In genomic region chr13:46736479-46736865, GRCm38 (mm10) we compare ENCODE assay signal across 8 mouse cellular contexts. TPM values are rescaled to one million over a fixed set of nuclear protein-coding genes. Genes with fewer than 3 reads are reported as not detected.
DNase-seq lines count a peak whose midpoint lies in the region; ATAC-seq and TF ChIP-seq lines count a peak whose summit lies in the region.

No protein-coding gene starts in this region.

- no peak for DNase-seq in left cerebral cortex, adult 2 months (ENCODE audit: extremely low spot score in 1 of 2, low spot score in 2 of 2)
- DNase-seq in left cerebral cortex, postnatal 10 days (ENCODE audit: extremely low spot score in 1 of 2, low spot score in 2 of 2) = no peak
- peak; percentile 2 for DNase-seq in adrenal gland, postnatal 25 days
- no peak for DNase-seq in cerebellum, adult 9-11 months
- DNase-seq in urinary bladder, postnatal 10 days (ENCODE audit: low spot score) = no peak

- H3K4me2 ChIP-seq in heart, embryonic 11.5 days = peak overlapping the region; percentile 86
- peak overlapping the region; percentile 88 for H3K4me2 ChIP-seq in limb, embryonic 12.5 days
- peak overlapping the region; percentile 58 for H3K4me2 ChIP-seq in midbrain, embryonic 15.5 days

- no peak for TF ChIP-seq CTCF in left cerebral cortex, adult 2 months (IDR thresholded peaks at IDR 0.05)

- H3K27me3 ChIP-seq in heart, embryonic 11.5 days (ENCODE audit: control insufficient read depth, insufficient read depth, low read length) = no peaks in the 10 kb centered on the region
- H3K27me3 ChIP-seq in limb, embryonic 12.5 days = no peaks in the 10 kb centered on the region
- peaks cover 12% of the 10 kb centered on the region for H3K27me3 ChIP-seq in midbrain, embryonic 15.5 days (replicated peaks)

- intact Hi-C loops in left cerebral cortex, adult 2 months (cut with DNase I) = no loop called here
- intact Hi-C loops in left cerebral cortex, postnatal 10 days (cut with DNase I) = no loop called here

- H3K9me3 ChIP-seq in heart, embryonic 11.5 days (replicated peaks; ENCODE audit: control insufficient read depth, low read length) = no peaks in the 10 kb centered on the region
- no peaks in the 10 kb centered on the region for H3K9me3 ChIP-seq in limb, embryonic 12.5 days
- no peaks in the 10 kb centered on the region for H3K9me3 ChIP-seq in midbrain, embryonic 15.5 days

- no peak overlapping the region for H3K27ac ChIP-seq in left cerebral cortex, adult 2 months
- H3K27ac ChIP-seq in heart, embryonic 11.5 days (ENCODE audit: low read depth, low read length) = no peak overlapping the region
- H3K27ac ChIP-seq in limb, embryonic 12.5 days = 0 out of 2 replicates have a peak overlapping the region, but pooled peaks have one; percentile 41
- H3K27ac ChIP-seq in midbrain, embryonic 15.5 days = no peak overlapping the region

- H3K9ac ChIP-seq in heart, embryonic 11.5 days (ENCODE audit: low read depth, low read length) = peak overlapping the region; percentile 59
- peak overlapping the region; percentile 64 for H3K9ac ChIP-seq in limb, embryonic 12.5 days (replicated peaks)
- H3K9ac ChIP-seq in midbrain, embryonic 15.5 days = peak overlapping the region; percentile 1; the same call in 1 of the 2 replicates

- WGBS in heart, embryonic 11.5 days (ENCODE audit: insufficient replicate concordance) = 3% methylated on average over 12 of the region's 12 CpGs
- 3% methylated on average over 12 of the region's 12 CpGs for WGBS in limb, embryonic 12.5 days
- WGBS in midbrain, embryonic 15.5 days = 4% methylated on average over 12 of the region's 12 CpGs

- ATAC-seq in heart, embryonic 11.5 days (replicated peaks; ENCODE audit: insufficient number of reproducible peaks, low FRiP score, low TSS enrichment) = no peak
- no peak for ATAC-seq in limb, embryonic 12.5 days (ENCODE audit: insufficient number of reproducible peaks, insufficient read depth, low FRiP score, low TSS enrichment, low read depth)
- no peak for ATAC-seq in midbrain, embryonic 15.5 days (replicated peaks)

- H3K4me3 ChIP-seq in left cerebral cortex, adult 2 months = peak overlapping the region; percentile 52
- peak overlapping the region; percentile 51 for H3K4me3 ChIP-seq in heart, embryonic 11.5 days (ENCODE audit: low read depth, low read length)
- peak overlapping the region; percentile 47 for H3K4me3 ChIP-seq in limb, embryonic 12.5 days (replicated peaks)
- H3K4me3 ChIP-seq in midbrain, embryonic 15.5 days = peak overlapping the region; percentile 31

- no peaks in the 10 kb centered on the region for H3K4me1 ChIP-seq in heart, embryonic 11.5 days (ENCODE audit: control insufficient read depth, insufficient read depth, low read length)
- H3K4me1 ChIP-seq in limb, embryonic 12.5 days (replicated peaks) = peaks cover 6% of the 10 kb centered on the region; the same call in 1 of the 2 replicates
- H3K4me1 ChIP-seq in midbrain, embryonic 15.5 days = peaks cover 14% of the 10 kb centered on the region

- H3K36me3 ChIP-seq in heart, embryonic 11.5 days (ENCODE audit: control insufficient read depth, insufficient read depth, low read length) = no peaks in the 10 kb centered on the region
- H3K36me3 ChIP-seq in limb, embryonic 12.5 days = no peaks in the 10 kb centered on the region
- no peaks in the 10 kb centered on the region for H3K36me3 ChIP-seq in midbrain, embryonic 15.5 days (replicated peaks)

RNA-seq across cellular contexts. Expression of gene Nup153, which starts 8.7 kb away (rescaled TPM):
- total RNA-seq in left cerebral cortex, adult 2 months (2021) = 10 to 100 TPM; 56.2 to 57.9 TPM
- 10 to 100 TPM; 64.1 to 72.2 TPM for total RNA-seq in left cerebral cortex, postnatal 10 days (2021)
- 65.3 and 70.3 TPM in 2 replicates for total RNA-seq in adrenal gland, postnatal 25 days (2021)
- 21.9 and 24.5 TPM in 2 replicates for polyA plus RNA-seq in heart, embryonic 11.5 days (2014; fragmentation: Nextera tagmentation; extraction: Ambion mirVana)
- 40.6 and 41.0 TPM in 2 replicates for polyA plus RNA-seq in limb, embryonic 12.5 days (2016; fragmentation: Nextera tagmentation; extraction: Ambion mirVana)
- 18.4 and 18.5 TPM in 2 replicates for polyA plus RNA-seq in midbrain, embryonic 15.5 days (2015; fragmentation: Nextera tagmentation; extraction: Ambion mirVana)

Comparison
In these comparisons a context has a peak if more than half of its experiments do, and no peak if none do; other contexts are left out.
1. H3K9ac ChIP-seq: peak in every context shown above with its lines; median percentile 64 in limb, embryonic 12.5 days; 59 in heart, embryonic 11.5 days; 1 in midbrain, embryonic 15.5 days.